Mouse (Mus musculus): ENCODE data around the gene Trim15.

DNA sequence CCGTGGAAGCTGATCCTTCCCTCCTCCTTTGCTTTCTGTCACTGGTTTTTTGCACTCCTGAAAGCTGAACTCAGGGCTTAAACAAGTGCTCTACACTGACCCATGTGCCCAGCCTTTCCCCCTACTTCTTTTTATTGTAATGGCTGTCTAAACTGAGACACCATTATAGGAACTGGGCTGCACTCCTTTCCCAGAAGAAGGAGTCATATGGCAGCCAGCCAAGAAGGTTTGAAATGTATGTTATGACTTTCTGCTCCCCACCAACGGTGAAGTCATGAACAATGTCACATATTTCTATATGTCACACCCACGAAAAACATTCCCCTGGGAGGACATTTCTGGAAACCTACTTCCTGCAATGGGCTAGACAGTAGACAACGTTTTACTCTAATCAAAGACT is 7.6 kb upstream of the Trim15 start:
- TF ChIP-seq POLR2A (IDR thresholded peaks at IDR 0.05; ENCODE audit: borderline replicate concordance, extremely low read depth, low read depth, low read length): no peak
- TF ChIP-seq CTCF (IDR thresholded peaks at IDR 0.05; ENCODE audit: insufficient read depth, low read length): no peak

Measured in lung, adult 2 months (tissue).